Mouse (Mus musculus): ENCODE measurements around the gene Snap91.

The Snap91 gene

DNA sequence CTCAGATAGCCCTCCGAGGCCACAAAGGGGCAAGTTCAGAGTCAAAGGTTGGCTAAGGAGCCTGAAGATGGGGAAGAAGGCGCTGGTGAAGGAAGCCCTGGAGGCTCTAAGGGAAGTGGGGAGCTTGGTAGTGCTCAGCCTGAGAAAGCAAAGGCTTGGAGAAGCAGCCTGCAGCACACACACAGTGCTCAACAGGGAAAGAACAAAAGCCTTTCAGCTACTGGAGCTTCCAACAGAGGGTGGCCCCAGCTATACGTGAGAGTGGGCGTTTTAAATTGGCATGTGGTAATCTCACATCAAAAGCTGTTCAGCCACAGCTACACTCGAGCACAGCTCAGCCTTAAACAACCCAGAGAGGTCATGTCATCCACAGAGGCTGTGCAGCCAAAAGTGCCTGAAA is 67.1 kb downstream of the Snap91 start:
- no peak for DNase-seq

DNA sequence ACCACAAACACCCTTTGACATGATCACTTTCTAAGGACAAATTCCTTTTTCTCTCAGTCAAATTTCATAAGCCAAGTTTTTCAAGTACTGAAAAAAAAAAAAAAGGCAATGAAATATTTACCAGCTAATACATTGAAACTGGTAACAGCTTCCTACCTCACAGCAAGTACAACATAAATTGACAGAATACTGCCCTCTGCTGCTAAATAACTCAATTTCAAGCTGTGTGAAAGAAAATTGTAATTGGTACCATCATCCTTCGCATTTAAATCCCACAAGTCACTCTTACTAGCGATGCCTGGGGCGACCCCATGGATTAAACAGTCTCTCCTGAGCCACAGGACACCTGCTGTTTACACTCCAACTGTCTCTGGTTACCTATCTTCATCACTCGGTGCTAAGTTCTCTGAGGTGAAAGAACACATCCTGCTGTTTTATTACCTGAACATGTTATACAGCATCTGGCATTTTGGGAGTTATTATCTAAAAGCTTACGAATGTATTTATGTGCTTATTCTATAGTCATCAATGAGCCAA is 69.7 kb downstream of the Snap91 start:
- peak in 1 of 2 experiments; percentile 8 for DNase-seq

DNA sequence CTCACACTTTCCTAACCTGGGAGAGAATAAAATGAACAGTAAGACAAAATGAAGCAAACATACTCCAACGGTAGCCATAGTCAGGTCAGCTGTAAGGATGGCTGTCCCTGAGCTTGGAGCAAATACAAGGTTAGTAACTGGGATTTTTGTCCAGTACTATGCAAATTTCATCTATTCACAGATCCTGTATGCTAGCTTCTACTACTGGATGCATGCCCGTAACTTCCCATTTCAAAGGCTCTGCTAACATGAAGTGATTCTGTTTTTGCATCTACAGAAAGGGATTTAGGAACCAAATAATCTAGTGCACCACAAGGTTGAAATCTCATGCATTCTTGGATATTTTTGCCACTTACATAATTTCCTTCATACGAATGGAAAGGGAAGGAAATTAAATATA is 70.2 kb downstream of the Snap91 start:
- no peak for DNase-seq

DNA sequence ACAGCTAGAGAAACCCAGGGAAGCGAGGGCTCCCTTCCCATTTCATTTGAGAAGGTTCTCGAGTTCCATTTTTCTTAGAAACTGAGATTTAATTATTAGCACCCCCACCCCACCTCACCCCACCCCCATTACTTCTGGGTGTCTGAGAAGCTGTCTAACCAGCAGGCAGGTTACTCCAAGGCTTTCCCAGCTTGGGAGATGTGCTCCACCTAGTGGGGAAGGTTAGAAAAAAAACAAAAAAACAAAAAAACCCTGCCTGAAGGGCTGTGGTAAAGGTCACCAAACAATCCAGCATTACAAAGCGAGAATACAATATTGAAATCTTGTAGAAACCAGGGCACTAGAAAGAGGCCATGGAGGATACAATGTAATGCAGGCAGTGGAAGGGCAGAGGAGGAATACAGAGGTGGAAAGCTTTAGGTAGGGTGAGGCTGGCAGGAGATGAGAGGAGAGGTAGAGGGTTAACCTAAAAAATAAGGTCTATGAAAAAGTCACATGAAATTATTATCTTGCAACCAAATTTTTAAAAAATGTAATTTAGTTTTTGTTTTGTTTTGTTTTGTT is 79.8 kb downstream of the Snap91 start:
- DNase-seq: peak; percentile 47 to 70

DNA sequence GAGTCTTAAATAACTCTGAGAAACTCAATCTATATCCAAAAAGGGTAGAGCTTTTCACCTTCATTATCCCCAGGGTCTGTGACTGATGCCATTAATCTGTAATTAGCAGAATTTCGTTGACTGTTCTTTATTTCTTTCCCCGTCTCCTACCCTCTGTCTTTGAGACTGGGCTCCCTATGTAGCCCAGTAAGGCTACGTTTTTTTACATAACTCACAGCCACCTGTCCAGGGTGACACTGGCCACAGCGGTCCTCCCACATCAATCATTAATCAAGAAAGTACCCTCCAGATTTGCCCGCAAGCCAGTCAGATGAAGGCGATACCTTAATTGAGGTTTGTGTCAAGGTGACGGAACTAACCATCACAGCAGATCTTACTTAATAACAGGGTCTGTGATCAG is 81.4 kb downstream of the Snap91 start:
- DNase-seq: no peak

DNA sequence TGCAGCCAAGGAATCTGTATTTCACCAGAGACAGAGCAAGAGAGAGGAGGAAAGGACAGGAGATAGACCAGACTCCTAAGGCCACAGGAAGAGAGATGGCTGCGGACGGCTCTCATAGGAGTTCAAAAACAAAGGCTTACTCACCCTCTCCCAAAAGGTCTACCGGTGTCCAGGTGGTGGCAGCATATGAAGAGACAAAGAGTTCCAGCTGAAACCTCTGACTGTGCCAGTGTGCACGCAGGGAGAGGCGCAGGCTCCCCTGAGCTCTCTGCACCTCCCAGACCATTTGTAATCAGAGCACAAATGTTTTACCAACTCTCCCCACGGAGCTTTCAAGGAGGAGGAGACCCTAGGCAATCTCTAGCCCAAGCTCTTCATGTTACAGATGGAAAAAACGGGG is 81.8 kb downstream of the Snap91 start:
- DNase-seq: no peak

DNA sequence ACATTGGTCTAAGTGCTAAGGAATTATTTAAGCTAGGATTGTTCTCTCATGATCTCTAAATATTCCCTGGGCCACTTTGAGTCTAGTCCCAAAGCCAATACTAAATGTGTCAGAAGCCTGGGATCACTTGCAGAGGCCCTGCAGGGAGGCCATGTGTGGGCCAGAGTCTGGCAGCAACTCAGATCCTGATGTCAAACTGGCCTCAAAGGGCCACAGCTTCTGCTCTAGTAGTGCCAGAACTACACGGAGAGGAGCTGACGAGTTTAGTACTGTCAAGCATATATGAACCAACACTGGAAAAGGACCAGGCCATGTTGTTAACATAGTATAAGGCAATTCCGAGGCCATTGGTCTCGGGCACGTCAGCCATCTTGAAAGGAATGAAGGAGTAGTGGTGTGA is 82.3 kb downstream of the Snap91 start:
- peak; percentile 17 to 20 for DNase-seq

DNA sequence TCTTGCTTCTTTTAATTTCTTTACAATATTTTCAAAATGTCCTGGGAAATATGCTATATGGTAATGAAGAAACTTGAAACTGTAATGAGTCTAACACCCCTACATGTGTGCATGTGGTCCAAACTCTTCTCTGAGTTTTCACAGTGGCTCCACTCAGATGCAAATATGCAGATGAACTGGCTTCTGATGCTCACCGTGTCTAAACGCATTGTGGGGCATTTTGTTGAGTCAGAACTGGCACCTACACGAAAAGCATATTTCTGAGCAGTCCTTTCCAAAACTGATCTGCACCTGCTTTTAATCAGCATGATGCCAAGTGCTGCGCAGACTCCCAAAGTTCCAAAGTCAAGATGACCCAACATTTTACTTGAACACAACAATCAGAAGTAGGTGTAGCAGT is 82.9 kb downstream of the Snap91 start:
- DNase-seq: no peak

DNA sequence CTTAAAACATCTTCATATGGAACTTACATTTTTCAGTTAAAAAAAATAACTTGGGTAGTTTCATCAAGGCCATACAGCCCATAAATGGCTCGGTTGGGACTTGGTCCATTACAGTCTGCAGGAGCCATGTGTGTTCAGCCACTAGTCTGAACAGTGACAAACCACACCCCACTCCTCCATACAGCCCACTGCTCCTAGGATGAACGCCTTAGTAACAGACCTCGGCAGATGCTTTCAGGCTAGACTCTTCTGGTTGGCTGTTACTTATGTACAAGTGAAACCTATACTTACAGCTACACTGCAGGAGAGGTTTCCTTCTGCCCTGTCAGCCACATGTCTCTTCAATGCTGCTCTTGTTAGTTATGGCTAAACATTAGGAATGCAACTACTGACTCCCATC is 85.2 kb downstream of the Snap91 start:
- DNase-seq: no peak

DNA sequence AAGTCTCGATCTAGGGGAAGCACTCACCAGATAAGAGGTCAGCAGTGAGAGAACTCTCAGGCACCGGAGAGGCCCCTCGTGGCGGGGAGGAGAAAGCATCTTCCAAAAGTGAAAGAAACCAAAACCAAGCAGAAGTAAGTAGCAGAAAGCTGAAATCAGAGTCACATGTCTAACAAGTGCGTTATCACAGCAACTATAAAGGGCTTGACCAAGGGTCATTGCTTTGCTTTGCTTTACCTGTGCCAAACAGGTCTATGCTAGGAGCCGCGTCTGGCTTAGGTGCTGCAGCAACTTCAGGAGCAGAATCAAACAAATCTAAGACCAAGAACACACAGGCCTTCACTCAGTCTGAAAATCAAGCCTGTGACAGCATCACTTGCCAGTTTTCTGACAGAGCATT is 88.5 kb downstream of the Snap91 start:
- no peak for DNase-seq

DNA sequence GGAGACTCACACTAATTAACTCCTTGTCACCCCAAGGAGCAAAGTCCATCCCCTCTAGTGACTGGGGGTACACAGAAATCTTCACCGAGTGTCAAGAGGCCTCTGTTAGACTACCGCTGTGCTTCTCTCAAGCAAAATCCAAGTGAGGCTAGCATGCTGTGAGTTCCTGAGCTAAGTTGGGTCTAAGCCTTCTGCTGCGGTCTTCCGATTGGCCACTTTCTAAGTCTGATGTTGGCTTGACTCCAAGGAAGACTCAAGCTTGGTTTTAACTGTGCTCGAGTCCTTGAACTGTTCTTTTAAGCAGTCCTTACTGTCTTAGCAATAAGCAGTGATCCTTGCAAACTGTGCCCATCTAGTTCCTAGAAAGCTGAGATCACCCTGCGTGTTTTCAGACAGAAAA is 91.3 kb downstream of the Snap91 start:
- DNase-seq: no peak

DNA sequence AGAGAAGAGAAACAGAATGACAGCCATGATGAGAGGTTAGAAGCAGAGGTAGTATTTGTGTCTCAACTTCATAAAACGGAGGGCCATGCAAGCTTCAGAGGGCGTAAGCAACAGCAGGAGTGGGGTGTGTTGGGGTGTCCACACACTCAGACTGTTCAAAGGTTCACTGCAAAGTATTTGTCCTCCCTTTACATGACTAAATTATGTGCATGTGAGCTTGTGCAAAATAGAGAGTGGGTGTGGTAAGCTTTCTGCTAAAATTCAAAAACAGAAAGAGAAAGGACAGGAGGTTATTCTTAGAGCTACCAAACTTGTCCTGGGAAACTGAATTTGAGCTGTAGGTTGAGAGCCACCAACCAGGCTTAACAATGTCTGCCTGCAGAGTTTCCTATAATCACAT is 97.6 kb downstream of the Snap91 start:
- no peak for DNase-seq

DNA sequence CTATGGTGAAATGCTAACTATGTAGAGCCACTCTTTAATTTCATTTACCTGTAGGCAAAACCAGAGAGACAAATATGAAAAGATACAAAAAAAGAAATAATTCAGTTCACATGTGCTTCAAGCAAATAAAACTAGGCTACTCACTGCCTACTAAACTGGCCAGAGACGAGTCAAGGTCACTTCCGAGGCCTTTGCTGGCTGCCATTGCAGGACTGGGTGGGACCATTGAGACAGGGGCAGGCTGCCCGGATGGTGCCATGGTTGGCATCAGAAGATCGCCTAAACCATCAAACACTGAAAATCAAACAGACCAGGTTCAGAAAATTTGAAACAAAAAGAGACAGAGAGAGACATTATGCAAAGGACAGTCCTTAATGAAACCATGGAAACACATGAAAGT is 99.0 kb downstream of the Snap91 start:
- DNase-seq: no peak

DNA sequence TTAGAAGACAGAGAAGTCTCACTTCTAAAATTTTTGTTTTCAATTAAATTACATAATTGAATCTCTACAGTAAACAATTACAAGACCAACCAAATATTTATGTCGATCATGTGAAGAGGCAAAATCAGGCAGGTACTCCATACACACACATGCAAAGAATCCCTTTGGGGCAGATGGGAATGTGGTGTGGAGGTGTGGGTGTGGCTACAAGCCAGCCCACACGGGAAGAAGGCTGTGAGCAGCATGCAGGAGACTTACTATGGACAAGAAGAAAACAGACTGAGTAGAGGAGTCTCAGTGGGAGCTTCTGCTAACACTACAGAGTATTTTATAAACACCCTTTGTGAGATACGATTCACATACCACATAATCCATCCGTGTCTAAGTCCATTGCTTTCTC is 102.2 kb downstream of the Snap91 start:
- no peak for DNase-seq

DNA sequence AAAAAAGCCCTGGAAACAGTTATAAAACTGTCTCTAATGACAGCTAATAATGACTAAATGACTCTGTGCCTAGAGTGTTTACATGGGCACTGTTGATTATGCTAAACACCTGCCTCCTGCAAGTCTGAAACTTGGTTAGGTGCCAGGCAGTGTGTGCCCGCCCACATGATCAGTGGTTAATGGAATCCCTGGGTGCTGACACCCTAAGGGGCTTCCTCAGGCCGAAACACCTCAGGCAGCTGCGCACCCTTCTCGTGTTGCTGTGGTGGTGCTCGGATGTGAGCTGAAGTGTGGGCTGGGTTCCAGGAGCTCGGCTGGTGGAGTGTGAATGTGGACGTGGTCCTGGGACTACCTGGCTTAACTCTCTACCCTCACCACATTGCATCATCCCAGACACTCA is 103.1 kb downstream of the Snap91 start:
- peak; percentile 19 to 20 for DNase-seq

DNA sequence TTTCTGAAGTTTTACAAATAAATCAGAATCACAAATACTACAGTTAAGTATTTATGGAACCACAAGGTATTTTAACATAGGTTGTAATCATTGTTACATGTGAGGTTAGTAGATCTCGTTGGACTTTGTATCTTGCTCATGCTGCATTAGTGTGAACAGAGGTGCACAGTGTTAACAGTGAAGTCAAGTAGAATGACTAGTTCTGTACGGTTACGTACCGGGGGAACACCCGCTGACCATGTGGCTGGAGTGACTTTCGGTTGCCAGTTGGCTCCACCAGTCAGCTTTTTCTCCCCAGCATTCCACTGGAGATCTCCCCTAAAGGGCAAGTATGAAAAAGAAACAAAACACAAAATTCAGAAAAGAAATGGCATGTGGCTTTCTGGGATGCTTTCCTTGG is 105.1 kb downstream of the Snap91 start:
- DNase-seq: no peak

DNA sequence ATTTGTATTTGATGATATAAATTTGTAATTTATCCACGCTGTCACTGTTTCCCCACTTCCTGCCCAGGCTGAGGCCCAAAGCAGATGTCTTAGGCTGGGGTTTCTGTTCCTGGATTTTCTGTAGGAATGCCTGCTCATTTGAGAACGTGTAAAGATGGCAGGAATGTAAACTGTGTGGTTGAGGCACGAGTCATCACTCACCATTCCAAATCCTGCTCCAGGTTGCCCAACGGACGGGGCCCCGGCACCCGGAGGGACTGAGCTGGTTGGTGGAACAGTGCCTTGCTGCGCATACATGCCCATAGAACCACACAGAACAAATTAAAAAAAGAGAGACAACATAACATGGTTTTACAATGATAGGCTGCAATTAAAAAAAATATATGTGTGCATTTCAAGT is 106.5 kb downstream of the Snap91 start:
- DNase-seq: no peak

DNA sequence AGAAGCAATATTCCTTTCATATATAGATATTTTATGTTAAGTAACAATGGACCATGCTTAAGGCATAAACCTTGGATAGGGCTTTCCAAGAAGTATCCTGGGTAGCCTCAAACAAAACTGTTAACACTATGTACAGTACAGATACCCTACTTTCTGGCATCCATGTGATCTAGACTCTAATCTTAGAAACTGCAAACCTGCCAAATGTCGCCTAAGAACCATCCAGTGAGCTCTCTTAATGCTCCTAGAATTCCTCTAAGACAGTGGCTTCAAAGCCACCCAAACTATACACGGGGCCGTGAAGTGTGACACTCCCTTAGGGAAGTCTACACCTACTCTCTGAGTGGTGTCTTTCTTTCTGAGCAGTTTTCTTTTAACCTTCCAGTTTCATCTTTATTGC is 107.6 kb downstream of the Snap91 start:
- DNase-seq: no peak

DNA sequence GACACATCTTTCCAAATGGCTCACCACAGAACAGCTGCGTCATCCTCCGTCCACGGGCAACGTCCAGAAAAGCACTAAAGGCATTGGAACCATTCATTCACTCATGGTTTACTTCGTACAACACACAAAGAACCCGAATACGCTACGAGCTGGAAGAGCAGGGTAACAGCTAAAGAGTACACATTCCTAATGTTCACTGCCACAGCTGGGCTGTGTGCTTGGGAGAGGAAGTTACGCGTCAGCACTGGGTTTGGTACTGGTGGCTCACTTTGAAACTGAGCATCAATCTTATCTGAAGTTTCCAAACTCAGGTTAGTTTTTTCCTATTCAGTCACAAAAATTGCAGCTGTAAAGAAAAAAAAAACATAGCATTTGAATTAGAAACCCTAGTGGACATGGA is 113.5 kb downstream of the Snap91 start:
- no peak for DNase-seq

DNA sequence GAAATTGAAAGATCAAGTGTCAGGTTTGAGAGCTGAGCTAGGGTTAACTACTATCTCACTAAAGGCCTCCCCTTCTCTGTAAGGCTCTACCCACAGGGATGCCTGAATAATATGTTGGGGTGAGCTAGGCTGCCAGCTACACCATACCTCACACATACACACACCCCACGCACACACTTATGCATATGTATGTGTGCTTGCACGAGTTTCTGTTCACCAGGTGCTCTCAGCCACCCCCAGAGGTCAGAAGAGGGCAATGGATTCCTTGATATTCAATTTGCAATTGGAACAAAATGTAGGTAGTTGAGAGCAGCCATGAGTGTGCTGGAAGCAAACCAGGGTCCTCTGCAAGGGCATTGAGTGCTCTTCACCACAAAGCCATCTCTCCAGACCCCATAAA is 116.5 kb downstream of the Snap91 start:
- DNase-seq: no peak

DNA sequence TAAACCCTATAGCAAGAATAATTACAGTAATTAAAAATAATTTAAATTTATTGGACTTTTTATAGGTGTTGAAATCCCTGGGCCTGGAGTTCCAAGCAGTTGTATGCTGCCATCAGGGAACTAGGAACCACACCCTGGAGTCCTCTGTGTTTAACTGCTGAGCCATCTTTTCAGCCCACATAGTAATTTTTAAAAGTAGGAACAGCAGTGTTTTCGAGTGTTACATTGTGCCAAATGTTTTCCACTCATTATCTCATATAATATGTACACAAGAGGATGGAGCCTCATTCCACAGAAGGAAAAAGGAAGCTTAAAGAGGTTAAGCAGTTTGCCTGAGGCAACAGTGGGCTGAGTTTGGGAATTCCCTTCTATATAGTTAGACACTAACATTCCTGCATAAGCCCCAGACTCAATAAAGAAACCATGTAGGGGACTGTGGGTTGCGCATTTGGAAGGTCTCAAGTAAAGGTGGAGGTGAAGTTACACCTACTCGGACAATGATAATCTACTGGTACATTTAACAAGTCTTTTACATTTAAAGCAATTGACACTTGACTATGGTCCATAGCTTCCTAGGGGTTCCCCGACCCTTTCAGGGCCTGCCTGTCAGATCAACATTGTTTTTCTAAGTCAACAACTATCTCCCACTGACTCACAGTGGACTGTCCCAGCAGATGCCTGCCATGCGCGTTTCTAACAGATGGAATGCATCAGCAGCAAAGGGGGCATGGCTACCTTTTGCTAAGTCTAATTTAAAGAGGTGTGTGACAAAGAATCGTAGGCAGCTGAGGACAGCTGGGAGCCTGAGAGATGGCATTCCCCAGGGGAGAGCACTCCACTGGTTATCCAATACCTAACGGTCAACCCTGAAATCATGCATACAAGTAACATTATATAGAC is 117.7 kb downstream of the Snap91 start:
- DNase-seq: no peak

DNA sequence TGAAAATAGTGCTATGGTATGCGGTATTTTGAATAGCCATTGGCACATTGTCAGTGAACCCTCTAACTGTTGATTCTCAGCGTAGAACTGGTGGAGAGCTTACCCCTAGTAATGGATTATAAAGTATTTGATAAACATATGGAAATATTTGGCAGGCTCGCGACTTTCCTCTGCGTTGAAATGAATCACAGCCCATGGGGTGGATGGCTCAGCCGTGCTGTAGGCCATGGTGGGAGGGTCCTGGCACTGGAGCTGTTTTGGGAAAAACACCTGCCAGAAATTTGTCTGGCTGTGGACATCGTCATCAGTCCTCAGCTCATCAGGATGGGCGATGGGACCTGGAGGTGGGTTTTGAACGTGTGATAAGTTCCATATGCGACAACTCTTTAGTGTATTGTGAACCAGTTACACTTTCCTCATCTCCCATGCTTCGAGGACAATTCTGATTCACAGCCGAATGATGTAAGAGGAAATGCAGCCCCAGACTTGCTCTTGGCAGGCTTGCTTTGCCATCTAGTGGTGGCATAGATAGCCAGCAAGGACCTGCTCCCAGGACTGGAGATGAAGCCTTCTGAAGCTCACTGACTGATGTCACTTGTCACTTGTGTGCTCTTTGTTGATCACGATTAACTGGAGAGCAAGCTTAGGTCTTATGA is 134.4 kb downstream of the Snap91 start:
- peak; percentile 85 to 86 for DNase-seq

DNA sequence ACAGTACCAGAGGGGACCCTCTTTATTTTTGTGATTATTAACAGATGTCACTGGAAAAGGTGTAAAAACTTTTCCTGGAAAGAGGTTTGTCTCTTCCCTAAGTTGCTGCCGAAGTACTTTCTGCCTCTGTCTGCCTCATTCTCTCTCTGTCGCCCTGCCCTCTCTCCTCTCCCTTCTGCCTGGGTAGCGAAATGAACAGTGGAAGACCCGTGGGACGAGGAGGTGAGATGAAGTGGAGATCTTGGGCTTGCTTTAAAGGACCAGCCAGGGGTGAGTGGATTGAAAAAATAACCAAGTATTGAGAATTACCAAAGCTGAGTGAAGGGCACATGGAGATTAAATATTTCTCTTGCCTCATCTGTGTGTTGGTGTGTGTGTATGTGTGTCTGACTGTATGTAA is 136.4 kb downstream of the Snap91 start:
- DNase-seq: no peak
